Mouse (Mus musculus): Measurements from ENCODE around the gene Nmrk1.
"Not testable (repeated sequence)": the region's sequence is repeated elsewhere in the genome, so short reads cannot be mapped to it uniquely, and the experiment has no call there.

Nmrk1 gene

GRCm38 (mm10) chr19:18631644-18632219 is at the start of gene Nmrk1, which contains the start of gene Ostf1:
Gene Nmrk1, plus strand, starts transcription at chr19:18631950.
Gene Ostf1, minus strand, starts transcription at chr19:18631823.
- peak; percentile 97 for DNase-seq (ENCODE audit: low read depth, low spot score)

DNA sequence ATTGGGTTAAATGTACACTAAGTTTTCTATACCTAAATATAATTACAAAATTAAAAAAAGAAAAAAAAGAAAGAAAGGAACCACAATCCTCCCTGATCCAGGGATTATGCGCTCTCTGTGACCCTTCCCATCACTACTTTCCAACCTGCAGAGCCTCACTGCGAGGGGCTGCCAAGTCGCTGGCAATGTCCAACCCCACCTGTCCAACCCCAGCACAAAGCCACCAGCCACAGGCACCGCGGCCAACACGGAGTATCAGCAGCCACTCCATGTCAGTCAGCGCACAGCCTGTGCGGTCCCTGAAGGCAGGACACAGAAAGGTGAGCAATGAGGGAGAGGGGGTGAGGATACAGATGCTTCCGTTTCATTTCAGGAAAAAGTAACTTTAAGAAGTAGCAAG is 49.5 kb upstream of the Nmrk1 start:
- DNase-seq (ENCODE audit: low read depth, low spot score): no peak

DNA sequence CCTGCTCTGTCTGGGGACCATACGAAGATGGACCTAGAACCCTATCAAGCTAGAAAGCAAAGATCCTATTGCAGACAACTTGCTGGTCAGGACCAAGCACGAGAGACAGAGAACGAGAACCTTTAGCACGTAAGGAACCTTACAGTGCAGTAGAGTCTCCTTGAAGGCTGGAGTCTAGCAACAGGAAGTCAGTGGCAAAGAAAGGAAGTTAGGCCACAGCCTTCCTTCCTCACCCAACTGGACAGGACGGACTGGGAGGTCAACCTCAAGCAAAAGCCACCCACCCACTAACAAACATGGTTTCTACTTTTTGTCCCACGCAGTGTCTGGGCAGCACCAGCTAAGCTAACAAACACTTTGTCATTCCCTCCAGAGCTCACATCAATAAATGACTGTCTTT is 48.9 kb upstream of the Nmrk1 start:
- DNase-seq (ENCODE audit: low read depth, low spot score): no peak

DNA sequence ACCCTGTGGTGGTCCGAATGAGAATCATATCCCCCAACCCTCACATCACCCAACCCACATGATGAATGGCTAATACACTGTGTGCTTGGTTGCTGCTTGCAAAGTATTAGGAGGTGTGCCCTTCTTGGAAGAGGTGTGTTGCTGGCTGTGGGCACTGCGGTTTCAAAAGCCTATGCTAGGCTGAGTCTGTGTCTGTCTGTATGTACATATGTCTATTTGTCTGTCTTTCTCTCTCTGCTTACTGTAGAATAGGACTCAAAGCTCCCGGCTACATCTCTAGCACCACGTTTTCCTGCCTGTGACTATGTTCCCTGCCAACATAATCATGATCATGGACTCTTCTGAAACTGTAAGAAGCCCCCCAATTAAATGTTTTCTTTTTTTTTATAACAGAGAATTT is 48.0 kb upstream of the Nmrk1 start:
- DNase-seq (ENCODE audit: low read depth, low spot score): no peak

- no peak for DNase-seq (ENCODE audit: low read depth, low spot score)
Observed at GRCm38 (mm10) chr19:18584621-18585020, 47.1 kb upstream of the Nmrk1 start.

GRCm38 (mm10) chr19:18587118-18587517 is 44.6 kb upstream of the Nmrk1 start:
- DNase-seq (ENCODE audit: low read depth, low spot score): no peak

- peak; percentile 65 for DNase-seq (ENCODE audit: low read depth, low spot score)
Observed at GRCm38 (mm10) chr19:18588243-18588642, 43.5 kb upstream of the Nmrk1 start.

- DNase-seq (ENCODE audit: low read depth, low spot score): not testable (repeated sequence)
Observed at GRCm38 (mm10) chr19:18588801-18589200, 42.9 kb upstream of the Nmrk1 start.

- DNase-seq (ENCODE audit: low read depth, low spot score): no peak
Observed at GRCm38 (mm10) chr19:18589276-18589675, 42.5 kb upstream of the Nmrk1 start.

DNA sequence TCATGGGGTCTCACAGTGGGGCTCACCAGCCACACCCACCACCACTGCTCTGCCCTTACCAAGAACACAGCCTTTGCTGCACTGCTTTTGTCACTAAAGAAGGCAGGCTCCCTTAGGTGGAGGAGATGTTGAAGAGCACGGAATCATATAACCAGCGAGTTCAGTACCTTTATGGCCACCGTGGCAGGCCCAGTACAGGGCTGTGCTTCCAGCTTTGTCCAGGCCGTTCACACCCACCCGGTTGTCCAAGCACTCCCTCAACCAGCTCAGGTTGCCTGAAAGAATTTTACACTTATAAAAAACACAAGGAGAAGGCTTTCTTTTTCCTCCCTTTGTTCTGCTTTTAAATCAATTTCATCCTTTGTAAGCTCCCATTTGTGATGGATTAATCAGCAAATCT is 41.5 kb upstream of the Nmrk1 start:
- DNase-seq (ENCODE audit: low read depth, low spot score): no peak

DNA sequence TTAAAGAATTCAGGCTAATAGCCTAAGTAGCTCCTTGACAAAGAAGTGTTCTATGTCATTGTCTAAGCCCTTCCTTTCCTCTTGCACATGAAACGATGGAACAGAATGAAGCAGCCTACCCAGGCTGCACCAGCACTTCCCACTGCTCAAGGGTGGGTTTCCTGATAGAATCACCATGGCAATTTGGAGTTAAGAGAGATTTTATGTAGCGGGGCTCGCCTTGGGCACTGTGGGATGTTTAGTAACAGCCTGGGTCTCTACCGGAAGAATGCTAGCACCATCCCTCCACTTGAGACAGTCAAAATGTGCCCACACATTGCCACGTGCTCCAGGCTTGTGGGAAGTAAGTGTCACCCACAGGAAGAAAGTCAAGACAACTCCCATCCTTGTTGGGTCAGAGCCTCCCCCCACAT is 40.8 kb upstream of the Nmrk1 start:
- no peak for DNase-seq (ENCODE audit: low read depth, low spot score)

- no peak for DNase-seq (ENCODE audit: low read depth, low spot score)
Observed at GRCm38 (mm10) chr19:18592919-18593318, 38.8 kb upstream of the Nmrk1 start.

DNA sequence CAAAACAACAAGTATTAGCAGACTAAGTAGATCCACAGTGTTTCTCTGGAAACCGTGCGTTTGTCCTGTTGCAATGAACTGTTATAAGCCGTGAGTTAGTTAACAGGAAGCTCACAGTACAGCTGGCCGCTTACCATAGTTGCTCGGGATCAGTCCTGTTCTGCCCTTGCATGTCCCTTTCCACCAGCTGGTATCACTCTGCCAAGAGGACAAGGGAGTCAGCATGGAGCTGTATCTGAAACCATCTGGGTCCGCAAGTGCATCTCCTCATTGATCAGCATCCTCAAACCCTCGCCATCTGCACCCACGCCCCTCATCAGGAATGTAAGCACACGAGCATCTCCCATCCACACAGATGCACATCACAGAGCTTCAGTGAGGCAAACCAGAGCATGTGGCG is 38.0 kb upstream of the Nmrk1 start:
- no peak for DNase-seq (ENCODE audit: low read depth, low spot score)

GRCm38 (mm10) chr19:18596876-18597275 is 34.9 kb upstream of the Nmrk1 start:
- DNase-seq (ENCODE audit: low read depth, low spot score): no peak

GRCm38 (mm10) chr19:18597772-18598171 is 34.0 kb upstream of the Nmrk1 start:
- no peak for DNase-seq (ENCODE audit: low read depth, low spot score)

- no peak for DNase-seq (ENCODE audit: low read depth, low spot score)
Observed at GRCm38 (mm10) chr19:18598265-18598926, 33.4 kb upstream of the Nmrk1 start.

- no peak for DNase-seq (ENCODE audit: low read depth, low spot score)
Observed at GRCm38 (mm10) chr19:18599051-18599450, 32.7 kb upstream of the Nmrk1 start.

DNA sequence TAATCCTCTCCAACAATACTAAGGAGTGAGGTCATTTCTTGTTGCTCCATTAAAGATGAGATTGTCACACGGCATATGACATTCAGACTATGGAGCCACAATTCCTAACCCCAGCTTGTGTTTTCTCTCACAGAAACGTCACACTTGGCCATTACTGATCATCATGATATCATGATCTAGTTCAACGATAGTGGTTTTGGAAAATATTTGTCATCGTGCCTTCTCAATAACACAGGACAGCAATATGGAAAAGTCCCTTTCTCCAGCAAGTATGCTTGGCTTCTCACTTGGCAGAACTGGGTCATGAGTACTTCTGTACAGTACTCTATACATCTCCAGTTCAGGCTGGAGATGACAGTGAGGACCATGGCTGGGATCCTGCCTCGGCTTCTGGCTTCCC is 32.1 kb upstream of the Nmrk1 start:
- no peak for DNase-seq (ENCODE audit: low read depth, low spot score)

DNA sequence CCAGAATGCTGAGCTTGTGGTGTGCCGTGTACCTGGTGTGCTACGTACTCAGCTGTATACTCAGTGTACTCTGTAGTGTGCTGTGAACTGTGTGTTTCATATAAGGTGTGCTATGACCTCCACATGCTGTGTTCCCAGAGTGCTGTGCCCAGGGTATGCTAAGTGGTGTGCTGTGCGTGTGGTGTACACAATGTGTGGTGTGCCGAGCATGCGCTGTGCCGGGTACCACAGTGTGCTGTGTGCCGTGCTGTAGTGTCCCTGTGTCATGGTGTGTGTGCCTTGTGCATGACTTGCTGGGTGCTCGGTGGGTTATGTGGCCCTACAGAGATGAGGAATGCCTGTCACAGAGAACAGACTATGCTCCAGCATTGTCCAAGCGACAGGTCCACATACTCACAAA is 31.1 kb upstream of the Nmrk1 start:
- no peak for DNase-seq (ENCODE audit: low read depth, low spot score)

DNA sequence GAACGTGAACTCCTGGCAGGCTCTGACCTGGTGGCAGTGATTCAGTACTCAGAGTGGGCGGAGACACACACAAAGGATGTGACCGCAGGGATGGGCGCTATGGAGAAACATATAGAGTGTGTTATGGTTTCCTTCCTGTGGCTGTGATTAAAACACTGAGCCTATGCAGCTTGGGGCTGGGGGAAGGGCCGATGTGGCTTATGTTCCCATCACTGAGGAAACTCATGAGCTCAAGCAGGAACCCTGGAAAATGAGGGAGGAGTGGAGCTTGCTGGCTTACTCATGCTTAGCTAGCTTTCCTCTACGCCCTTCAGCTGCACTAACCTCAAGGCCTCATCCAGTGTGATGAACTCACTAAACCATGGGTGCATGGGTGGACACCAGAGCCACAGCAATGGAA is 28.7 kb upstream of the Nmrk1 start:
- DNase-seq (ENCODE audit: low read depth, low spot score): no peak

DNA sequence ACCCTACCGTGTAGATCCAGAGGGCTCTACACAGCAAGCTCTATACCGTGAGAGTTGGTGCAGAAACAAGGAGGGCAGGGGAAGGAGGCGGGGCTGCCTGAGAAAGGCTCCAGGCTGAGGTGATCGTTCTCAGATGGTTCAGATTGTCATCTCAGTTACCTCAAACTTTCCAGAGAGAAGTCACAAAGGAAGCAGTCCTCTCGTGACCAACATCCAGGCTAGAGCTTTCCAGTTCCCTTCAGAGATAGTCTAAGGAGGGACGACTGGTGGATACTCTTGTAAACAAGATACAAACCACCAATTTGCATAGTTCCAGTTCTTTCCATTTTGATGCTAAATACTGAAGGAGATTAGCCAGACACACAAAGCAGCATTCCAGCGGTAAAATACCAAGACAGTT is 23.8 kb upstream of the Nmrk1 start:
- peak; percentile 94 for DNase-seq (ENCODE audit: low read depth, low spot score)

- peak; percentile 88 for DNase-seq (ENCODE audit: low read depth, low spot score)
Observed at GRCm38 (mm10) chr19:18608975-18609374, 22.8 kb upstream of the Nmrk1 start.

- DNase-seq (ENCODE audit: low read depth, low spot score): no peak
Observed at GRCm38 (mm10) chr19:18614337-18614736, 17.4 kb upstream of the Nmrk1 start.
